Mouse (Mus musculus) heart, adult 18-20 months (tissue): ENCODE results near the gene Olfr1416. TPM values are rescaled to one million over a fixed set of nuclear protein-coding genes. Genes with fewer than 3 reads are reported as not detected.
"Not testable (repeated sequence)": the region's sequence is repeated elsewhere in the genome, so short reads cannot be mapped to it uniquely, and the experiment has no call there.

Experiments used
- DNase-seq, 2 experiments: peaks; one replicate each; pipeline ENCODE4 v3.0.0; 2021 to 2022; ENCODE audit warnings: mixed read lengths in 1 of 2
- long read RNA-seq, 2 experiments: library from polyadenylated mRNA; stranded (forward); transcript quantifications; one replicate each; pipeline ENCODE4 v2.0.0; 2021
- total RNA-seq, 2 experiments: library from RNA; stranded (reverse); gene quantifications; 2 replicates each; pipeline ENCODE4 v1.2.3; 2021

Olfr1416 gene
- total RNA-seq = not detected
- long read RNA-seq, experiment 1 = 0 reads
- long read RNA-seq, experiment 2 = 0 reads

DNA sequence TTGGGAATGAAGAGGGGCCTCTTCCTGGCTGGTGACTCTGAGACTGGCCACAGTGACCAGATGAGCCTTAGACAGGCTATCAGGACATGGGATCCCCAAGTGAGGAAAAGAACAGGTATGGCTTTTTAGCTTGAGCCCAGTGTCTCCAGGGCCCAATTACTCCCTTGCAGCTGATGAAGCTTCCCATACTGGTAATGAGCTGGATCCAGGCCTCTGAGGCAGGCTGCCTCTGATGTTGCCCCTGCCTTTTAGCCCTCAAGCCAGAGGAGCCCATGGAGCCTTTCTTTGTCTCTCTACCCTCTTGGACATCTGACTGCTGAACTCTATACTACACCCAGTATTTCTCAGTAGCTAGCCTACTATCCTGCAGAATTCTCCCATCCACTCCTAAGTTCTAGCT, at the start of gene Olfr1416:
Gene Olfr1416, minus strand, starts transcription at position 101 of the 400 bp plus-strand sequence.
- no peak for DNase-seq

DNA sequence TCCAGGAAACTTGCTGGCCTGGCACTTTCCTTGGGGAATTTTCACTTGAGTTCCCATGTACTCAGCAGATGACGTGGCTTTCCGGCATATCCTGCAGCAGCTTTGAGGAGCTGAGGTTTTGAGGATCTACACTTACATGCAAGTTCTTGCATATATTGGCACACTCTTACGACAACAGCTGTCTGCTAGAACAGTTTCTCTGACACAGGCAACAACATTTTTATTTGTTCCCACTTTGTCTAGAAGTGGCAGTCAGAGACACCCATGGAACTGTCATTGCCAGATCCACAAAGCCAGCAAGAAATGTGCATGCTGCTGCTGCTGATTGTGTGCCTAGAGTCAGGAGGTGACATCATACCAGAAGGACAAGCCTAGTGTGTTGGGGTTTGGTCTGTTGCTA, 38.9 kb upstream of the Olfr1416 start:
- DNase-seq = no peak

DNA sequence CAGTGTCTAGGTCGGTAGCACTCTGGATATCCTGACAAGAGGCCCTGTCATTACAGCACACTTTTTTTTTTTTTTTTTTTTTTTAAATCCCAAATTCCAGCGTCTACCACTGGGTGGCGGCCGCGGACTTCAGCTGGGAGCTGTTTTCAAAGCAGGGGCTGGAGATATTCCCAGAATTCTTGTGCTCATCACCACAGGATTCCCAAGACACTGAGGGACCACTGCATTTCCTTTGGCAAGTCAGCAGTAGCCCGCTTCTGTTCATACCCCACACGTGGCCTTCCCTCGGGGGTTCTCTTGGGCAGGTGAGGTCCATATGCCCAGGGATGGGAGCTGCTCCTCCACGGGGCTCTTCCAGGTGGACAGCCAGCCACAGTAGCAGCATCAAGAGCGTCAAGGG, 36.5 kb upstream of the Olfr1416 start:
- DNase-seq = peak; percentile 3 to 29

DNA sequence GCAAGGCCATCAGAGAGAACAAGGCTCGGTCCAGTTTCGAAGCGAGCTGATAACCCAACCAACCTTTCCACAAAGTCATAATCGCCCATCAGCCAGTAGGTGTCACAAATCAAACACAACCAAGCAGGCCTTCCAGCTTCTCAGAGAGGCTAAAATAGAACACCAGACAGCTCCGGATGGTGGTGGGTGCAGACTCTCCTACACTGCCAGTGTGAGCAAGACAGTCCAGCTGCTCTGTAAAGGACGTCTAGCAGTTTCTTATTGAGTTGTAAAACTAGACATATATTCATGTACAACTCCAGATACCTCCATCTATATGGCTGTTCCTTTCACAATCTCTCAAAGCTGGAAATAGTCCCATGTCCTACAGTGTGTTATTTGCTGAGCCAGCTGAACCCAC, 34.1 kb upstream of the Olfr1416 start:
- no peak for DNase-seq

DNA sequence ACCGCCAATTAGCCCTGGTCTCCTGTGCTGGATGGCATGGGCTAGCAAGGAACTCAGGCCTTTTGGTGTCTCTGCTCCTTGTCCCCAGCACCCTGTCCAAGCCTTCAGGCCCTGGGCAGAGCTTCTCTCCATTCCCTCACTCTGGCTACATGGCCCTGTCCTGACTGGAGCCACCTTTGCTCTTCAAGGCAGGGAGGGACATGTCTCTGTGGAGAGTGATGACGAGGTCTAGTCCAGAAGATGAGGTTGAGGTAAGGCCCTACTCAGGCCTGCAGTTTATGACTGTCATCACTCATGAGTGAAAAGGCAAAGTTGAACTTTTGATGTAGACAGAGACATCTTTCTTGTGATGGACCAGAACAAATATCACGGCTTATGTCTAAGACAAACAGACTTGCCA, 33.6 kb upstream of the Olfr1416 start, which contains the start of gene Olfr1414:
Gene Olfr1414, minus strand, starts transcription at position 101 of the 400 bp plus-strand sequence.
- no peak for DNase-seq

DNA sequence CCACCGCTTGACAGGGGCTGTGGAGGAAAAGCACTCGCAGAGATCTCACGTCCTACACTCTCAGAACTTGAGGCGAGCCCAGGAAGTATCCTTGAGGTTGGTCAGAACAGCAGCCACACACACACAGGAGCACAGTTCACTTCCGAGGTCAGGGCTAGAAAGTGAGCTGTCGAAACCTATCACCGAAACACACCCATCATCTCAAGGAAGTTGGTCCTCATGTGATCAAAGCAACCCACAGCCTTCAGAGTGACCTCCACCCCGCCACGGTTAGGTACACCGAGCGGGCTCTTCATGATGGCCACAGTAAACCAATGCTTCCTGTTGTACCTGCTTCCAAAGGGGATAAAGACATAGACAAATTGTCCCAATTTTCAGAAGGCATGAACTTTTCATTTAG, 30.5 kb upstream of the Olfr1416 start:
- DNase-seq = no peak

DNA sequence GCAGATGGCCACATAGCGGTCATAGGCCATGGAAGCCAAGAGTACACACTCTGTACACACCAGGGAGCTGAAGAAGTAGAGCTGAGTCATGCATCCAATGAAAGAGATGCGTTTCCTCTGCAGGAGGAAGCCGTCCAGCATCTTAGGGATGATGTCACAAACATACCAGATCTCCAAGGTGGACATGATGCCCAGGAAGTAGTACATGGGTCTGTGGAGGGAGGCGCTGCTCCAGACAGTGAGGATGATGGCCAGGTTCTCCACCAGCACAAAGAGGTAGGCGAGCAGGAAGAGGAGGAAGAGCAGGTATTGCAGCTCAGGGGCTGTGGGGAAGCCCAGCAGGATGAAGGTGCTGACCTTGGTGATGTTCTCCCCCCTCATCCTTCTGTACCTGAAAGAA, 26.7 kb upstream of the Olfr1416 start:
- not testable (repeated sequence) for DNase-seq

DNA sequence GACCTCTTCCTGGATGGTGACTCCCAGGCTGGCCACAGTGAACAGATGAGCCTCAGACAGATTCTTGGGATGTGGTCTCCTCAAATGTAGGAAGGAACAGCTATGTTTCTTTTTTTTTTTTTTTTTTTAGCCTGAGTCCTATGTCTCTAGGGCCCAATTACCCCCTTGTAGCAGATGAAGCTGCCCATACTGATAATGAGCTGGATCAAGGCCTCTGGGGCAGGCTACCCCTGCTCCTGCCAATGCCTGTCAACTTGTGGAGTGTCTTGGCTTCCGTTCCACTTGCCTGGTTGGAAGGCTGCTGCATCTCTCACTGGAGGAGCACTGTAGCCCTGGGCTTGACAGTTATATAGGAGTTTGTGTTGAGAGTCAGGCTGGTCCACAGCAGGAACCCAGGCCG, 11.1 kb upstream of the Olfr1416 start, which contains the start of gene Olfr1415:
Gene Olfr1415, minus strand, starts transcription at position 101 of the 400 bp plus-strand sequence.
- no peak for DNase-seq

DNA sequence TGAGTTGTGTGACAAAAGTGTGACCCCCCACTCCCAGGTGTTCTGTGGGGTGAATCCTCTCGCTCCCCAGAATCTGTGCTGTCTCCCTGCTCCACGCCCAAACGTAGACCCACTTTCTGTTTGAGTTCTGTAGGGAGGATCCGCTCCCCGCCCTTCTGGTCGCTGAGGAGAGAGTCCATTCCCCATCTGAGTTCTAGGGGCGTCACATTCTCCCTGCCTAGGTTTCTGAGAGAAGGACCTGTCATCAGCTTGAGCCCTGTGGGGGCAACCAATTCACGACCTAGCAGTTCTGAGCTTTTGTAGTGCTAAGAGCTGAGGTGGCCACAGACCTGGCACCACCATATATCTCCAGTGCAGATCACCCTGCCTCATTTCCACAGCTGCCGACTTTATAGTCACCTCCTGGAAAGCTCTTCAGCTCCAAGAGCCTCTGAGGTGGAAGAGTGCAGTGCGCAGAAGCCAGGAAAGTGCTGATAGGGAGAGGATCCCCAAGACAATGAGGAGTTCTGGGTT, 10.8 kb downstream of the Olfr1416 start:
- no peak for DNase-seq

DNA sequence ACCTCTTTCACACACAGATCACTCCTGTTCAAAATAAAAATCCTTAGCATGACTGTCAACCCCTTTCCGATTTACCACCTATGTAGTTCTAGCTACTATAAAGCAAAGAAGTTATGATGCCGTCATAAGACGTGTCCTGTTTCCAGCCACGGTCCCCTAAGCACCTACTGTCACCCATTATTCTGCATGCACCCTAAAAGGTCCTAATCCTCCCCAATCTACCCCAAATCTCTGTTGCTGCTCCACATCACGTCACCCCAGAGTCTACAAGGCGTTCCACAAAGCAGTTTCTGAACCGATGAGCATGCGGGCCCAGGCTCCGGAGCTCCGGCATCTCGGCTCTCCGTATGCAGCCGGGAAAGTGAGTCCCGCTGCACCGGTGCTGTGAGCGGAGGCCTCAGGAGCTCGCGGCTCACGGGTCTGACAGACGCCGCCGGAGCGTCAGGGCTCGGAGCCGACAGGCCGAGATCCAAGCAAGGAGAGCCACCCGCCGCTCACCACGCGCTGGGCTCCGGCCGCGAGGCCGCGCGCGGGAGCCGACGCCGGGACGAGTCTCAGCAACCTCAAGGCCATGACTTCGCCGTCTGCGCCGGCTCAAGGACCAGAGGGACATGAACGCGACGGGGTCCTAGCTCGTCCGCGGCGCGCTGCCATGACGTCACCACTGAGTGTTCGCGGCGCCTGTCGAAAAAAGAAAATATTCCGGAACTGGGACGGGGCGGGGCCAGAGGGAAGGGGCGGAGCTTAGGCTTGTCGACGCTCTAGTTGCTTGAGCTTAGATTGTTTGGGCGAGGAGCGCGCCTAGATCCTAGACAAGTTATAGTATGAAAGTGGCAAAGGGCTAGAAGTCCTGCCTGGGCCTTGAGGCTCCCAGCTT, 11.5 kb downstream of the Olfr1416 start, which contains the start of gene Ndufa10:
Gene Ndufa10, minus strand, starts transcription at position 696 of the 877 bp plus-strand sequence.
- peak; percentile 92 to 99 for DNase-seq

DNA sequence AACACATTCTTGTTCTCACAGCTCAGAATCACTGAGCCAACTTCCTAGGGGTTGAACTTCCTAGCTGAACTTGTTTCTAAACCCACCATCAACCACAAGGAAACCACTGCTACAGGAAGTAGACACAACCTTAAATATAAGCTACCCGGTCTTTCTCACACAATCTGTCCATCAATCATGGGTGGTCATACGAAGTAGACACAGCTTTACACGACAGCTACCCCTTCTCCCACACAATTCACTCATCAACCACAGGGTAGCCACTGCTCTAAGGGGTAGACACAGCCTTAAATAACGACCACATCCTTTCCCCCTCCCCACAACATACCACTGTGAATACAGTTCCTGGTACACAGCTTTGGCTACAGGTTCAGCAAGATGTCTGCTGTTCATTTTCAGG, 16.0 kb downstream of the Olfr1416 start:
- DNase-seq = no peak

DNA sequence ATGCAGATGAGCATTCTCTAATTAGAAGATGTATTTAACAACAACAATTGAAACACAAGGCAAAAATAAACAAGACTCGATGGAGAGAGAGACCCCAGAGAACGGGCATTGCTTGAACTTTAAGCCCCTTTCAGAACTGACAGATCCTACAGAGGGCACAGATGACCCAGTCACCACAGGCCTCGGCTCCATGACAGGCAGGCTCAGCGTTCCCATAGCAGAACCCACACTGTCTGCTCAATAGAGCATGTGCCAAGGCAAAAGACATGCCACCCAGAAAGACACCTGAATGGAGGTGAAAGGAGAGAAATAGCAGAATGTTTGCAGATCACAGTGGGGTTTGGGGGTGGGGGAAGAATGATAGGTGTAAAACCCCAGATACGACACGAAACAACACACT, 26.5 kb downstream of the Olfr1416 start:
- no peak for DNase-seq

DNA sequence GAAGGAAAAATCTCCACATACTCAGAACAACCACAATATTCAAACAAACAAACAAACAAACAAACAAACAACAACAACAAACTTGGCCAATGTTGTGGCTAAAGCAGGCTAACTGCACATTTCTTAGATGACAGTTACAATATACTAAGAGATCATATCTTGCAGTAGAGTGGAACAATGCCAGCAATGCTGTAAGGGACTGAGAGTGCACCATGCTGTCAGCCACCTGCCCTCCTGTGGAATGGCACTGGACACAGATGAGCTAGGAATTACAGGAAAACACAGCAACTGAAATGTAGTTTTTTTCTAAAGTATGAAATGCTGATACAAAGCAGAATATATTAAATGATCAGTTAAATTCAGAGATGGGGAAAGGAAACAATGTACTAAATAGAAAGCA, 27.2 kb downstream of the Olfr1416 start:
- no peak for DNase-seq

DNA sequence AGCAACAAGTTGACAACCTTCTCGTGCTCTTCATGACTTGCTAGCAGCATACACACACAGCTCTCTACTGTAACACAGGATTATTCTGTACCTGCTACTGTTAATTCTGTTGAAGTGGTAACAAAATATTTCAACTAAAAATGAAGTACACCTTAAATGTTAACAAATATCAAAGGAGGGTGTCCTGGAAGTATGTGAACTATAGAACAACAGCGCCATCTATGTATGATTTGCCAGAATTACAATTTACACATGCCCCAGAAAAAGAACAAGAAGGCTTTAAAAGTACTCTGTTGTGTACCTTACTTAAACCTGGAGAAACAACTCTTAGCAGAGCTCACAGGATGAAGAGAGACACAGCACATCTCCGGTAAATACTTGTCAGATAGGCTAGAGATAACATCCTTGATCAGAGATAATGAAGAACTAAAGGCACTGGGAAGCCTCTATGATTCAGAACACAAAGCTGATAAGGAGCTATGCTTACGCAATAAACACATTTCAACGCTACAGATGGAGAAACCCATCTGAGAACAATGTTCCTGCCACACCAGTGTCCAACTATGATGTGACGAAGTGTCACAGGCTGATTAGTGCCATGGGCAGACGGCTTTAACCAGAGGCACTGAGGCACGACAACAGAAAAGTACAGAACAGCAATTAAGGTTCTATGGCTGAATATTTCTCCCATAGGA, 31.0 kb downstream of the Olfr1416 start:
- peak in 1 of 2 experiments; percentile 49 for DNase-seq

DNA sequence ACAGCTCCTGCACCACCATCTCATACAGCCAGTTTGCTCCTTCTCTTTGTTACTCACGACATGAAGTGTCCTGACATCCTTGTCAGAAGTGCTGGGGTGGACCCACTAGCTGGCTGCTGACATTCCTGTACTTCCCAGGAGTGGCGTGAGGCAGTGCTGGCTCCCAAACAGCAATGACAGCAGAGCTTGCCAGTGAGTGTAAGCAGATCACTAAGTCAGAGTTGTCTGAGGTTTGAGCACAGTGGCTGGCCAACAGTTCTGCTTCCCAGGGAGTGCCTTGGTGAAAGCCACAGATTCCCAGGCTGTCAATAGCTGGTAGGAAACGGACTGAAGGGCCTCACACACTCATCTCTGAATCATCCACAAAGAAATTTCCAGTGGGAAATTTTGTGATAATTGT, 36.6 kb downstream of the Olfr1416 start:
- DNase-seq = peak; percentile 25 to 51

DNA sequence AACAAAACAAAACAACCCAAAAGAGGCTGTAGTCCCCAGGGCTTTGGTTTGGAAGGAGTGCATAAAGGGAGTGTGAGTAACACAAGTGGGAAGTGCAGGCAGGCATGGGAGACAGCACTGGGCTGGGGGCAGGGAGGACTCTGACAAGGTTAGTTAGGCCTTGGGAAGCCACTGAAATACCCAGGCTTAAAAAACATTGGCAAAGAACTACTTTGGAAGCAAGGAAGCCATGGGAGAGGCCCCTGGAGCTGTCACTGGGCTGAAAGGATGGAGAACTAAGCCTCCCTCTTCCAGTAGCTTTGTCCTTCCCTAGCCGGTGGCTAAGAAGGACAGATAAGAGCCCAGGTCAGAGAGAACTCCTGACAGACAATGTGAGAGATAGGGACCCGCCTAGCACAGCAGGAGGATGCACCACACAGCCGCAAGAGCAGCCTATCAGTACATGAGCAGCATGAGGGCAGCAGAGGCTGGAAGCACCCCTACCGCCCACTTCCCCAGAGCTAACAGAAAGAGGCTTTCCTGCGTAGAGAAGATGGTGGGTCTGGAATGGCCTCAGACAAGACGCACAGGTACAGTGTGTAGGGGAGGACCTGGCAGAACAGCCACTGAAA, 43.4 kb downstream of the Olfr1416 start:
- DNase-seq = no peak

DNA sequence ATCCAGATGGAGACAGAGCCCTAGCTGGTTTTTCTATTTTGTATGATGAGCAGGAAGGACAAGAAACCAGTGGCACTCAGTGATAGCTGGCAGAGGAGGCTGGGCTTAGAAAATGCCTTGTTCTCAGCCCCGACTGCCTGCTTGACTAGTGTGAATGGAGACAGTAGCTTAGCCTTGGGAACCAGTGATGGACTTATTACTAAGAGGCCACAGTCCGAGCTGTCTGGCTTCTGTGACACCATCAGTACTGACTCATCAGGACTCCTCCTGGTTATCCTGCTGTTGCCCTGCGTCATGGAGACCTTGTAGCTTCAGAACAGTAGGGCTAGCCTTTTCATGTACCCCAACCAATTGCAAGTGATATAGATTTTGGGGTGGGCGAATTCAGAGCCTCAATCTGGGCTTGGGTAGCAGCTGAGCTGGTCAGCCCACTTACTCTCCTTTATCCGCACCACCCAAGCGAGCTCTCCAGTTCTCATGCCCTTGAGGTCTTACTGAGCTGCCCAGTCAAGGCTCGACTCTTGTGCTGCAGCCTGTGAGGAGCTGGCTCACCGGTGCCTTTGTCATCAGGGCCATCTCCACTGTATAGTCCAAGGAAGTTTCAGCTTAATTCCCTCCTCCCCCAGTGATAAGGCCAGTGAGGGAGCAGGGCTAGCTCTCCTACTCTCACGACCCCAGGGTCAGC, 44.7 kb downstream of the Olfr1416 start:
- no peak for DNase-seq

DNA sequence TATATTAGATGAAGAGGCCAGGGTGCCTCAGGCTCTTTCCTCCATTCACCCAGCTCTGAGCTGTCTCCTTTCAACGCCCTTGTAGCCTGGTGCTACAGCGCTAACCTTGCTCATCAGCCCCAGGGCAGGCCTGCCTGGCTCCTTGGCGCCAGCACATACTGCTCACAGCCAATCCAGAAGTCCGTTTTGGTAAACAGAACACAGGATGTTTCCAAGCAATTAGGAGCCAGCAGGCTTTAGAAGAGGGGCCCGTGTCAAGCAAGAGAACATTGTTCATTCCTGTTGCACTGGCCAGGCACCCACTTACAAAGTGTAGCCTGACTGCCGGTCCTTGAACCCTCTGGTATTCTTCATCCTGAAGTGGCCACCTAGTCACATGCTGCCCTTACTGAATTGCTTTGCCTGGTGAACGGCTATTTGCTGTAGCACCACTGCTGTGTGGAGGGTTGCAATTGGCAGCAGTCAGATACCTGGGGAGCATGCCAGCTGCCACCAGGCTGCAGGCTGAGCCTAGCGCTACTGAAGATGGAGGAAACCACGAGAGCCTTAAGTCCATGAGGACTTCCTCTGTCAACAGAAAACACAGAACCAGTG, 47.1 kb downstream of the Olfr1416 start:
- DNase-seq = peak; percentile 61 to 73

DNA sequence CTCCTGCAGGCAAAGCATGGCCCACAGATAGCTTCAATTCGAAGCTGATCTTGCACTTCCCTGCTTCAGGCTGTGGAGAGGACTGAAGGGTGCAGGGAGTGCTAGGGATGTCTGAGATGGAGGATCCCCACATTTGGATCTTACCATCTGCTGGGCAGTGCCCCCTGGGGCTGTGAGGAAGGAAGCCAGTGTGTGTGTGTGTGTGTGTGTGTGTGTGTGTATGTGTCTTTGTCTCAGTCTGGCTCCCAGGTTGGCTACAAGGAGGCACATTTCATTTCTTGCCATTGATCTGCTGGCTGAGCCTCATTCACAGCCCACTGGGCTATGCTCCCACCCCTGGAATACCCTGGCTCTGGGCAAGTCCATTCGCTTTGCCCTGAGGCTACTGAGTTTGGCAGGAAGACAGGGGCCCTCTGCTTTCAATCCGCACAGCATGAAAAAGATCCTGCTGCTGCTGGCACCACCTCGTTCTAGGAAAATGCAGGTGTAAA, 48.0 kb downstream of the Olfr1416 start:
- peak in 1 of 2 experiments; percentile 16 for DNase-seq

DNA sequence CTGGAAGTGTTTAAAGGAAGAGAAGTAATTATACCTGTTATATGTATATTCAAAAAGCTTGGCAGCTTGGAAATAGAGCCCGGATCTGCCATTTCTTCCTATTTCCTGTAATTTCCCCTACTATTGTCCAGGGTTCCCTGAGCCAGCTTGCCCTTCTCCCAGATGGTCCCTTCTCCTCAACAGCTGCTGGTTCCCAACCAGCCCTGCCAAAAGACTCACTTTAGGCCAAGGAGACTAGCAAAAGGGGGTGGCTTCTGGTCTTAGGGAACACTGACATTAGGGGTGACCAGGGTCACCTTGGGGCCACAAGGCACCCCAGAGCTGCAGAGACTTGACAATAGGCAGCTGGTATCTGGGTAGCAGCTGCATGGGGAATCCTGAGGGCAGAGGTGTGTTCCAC, 49.9 kb downstream of the Olfr1416 start:
- no peak for DNase-seq

DNA sequence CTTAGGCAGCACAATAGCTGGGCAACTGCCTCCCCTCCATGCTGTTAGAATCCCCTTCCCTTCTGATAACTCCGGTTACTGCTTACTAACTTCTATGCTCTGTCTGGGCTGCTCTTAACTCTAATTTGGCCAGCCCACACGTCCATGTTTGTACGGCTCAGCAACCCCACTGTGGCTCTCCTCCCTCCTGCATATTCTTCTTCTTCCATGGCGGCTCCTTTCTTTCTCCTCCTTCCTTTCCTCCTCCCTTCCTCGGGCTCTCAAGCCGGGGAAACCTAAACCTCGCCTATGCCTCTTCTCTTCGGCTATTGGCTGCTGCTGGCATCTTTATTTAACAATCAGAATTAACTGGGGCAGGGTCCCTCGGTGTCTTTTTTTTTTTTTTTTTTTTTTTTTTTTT, 52.1 kb downstream of the Olfr1416 start:
- DNase-seq = no peak
